In genomic region chr3:49910922-49911321, GRCm38 (mm10) we compare ENCODE assay signal across 14 mouse cellular contexts.
"Had no signal": no experiment of that assay in that cellular context is flagged by ENCODE, and none has a peak within 500 bp of the region (broad histone marks: within the 10 kb centered on the region; RNA-seq: fewer than 3 reads in every experiment).

No protein-coding gene starts in this region.

- H3K4me2 ChIP-seq: limb, embryonic 15.5 days; liver, embryonic 12.5 days; lung, embryonic 14.5 days; midbrain, embryonic 12.5 days; neural tube, embryonic 13.5 days had no signal

- H3K36me3 ChIP-seq: limb, embryonic 15.5 days; liver, embryonic 12.5 days; midbrain, embryonic 12.5 days; neural tube, embryonic 13.5 days had no signal

- H3K27ac ChIP-seq: limb, embryonic 15.5 days; liver, embryonic 12.5 days; midbrain, embryonic 12.5 days; neural tube, embryonic 13.5 days had no signal

- ATAC-seq: liver, embryonic 12.5 days; midbrain, embryonic 16.5 days had no signal

- H3K4me1 ChIP-seq: liver, embryonic 12.5 days; megakaryocyte, embryonic 14.5 days had no signal

- H3K4me3 ChIP-seq: limb, embryonic 15.5 days; liver, embryonic 12.5 days; megakaryocyte, embryonic 14.5 days; midbrain, embryonic 12.5 days; neural tube, embryonic 13.5 days had no signal

- H3K9me3 ChIP-seq: limb, embryonic 15.5 days; liver, embryonic 12.5 days; megakaryocyte, embryonic 14.5 days; midbrain, embryonic 12.5 days; neural tube, embryonic 13.5 days had no signal

- DNase-seq: kidney, adult 11 months; kidney, postnatal 10 days; left cerebral cortex, postnatal 4 days; lung, embryonic 14.5 days; lung, postnatal 10 days; lung, postnatal 4 days; right cerebral cortex, adult 18-20 months; right cerebral cortex, postnatal 25 days had no signal

- H3K27me3 ChIP-seq: limb, embryonic 15.5 days; liver, embryonic 12.5 days; megakaryocyte, embryonic 14.5 days; midbrain, embryonic 12.5 days; neural tube, embryonic 13.5 days had no signal

- H3K9ac ChIP-seq: limb, embryonic 15.5 days; liver, embryonic 12.5 days; lung, embryonic 14.5 days; midbrain, embryonic 12.5 days; neural tube, embryonic 13.5 days had no signal
